Mouse (Mus musculus) lung, postnatal 0 days (tissue): Measurements from ENCODE around the gene Gm11034. TPM values are rescaled to one million over a fixed set of nuclear protein-coding genes. Genes with fewer than 3 reads are reported as not detected.

Experiments used
- ATAC-seq: fragments of 200-750 bp; cut with Nextera tagmentation; 2 replicates; pipeline ENCODE4 v1.8.0; 2017; ENCODE audit warnings: moderate library complexity
- DNase-seq: peaks from one replicate; pipeline ENCODE4 v3.0.0-alpha.2; 2016; ENCODE audit warnings: low spot score
- H3K27ac ChIP-seq: fragments of 300-500 bp; sonication (generic); 2 replicates; pipeline ENCODE4 v1.5.1; 2014; ENCODE audit warnings: antibody characterized with exemption, mild to moderate bottlenecking, low read length, mixed read lengths
- H3K27me3 ChIP-seq: fragments of 300-500 bp; sonication (generic); replicated peaks from 2 replicates; pipeline ENCODE4 v1.6.1; 2014; ENCODE audit warnings: low read length, mixed read lengths; ENCODE audit not compliant: insufficient read depth
- H3K36me3 ChIP-seq: fragments of 300-500 bp; sonication (generic); 2 replicates; pipeline ENCODE4 v1.6.1; 2014; ENCODE audit warnings: low read length, mixed read lengths; ENCODE audit not compliant: insufficient read depth
- H3K4me1 ChIP-seq: fragments of 300-500 bp; sonication (generic); 2 replicates; pipeline ENCODE4 v1.6.1; 2014; ENCODE audit warnings: antibody characterized with exemption, low read depth, low read length, mixed read lengths; ENCODE audit not compliant: insufficient read depth
- H3K4me2 ChIP-seq: fragments of 300-500 bp; sonication (generic); replicated peaks from 2 replicates; pipeline ENCODE4 v1.6.1; 2014; ENCODE audit warnings: low read depth, mild to moderate bottlenecking, low read length, moderate library complexity, mixed read lengths
- H3K4me3 ChIP-seq: fragments of 300-500 bp; sonication (generic); 2 replicates; pipeline ENCODE4 v1.5.1; 2014; ENCODE audit warnings: low read depth, low read length
- H3K9ac ChIP-seq: fragments of 300-500 bp; sonication (generic); replicated peaks from 2 replicates; pipeline ENCODE4 v1.6.1; 2014; ENCODE audit warnings: low read depth, mild to moderate bottlenecking
- H3K9me3 ChIP-seq: fragments of 300-500 bp; sonication (generic); 2 replicates; pipeline ENCODE4 v1.6.1; 2016; ENCODE audit warnings: low read length, mixed read lengths
- CTCF ChIP-seq: IDR thresholded peaks from 2 replicates; pipeline ENCODE4 v1.5.1; 2016; ENCODE audit warnings: antibody characterized with exemption, mild to moderate bottlenecking
- EP300 ChIP-seq: IDR thresholded peaks from 2 replicates; pipeline ENCODE4 v1.6.1; 2016; ENCODE audit warnings: antibody characterized with exemption, mild to moderate bottlenecking, control low read depth
- WGBS: fragments of 180-500 bp; shearing (Covaris S2); extraction: QIAGEN DNeasy Blood & Tissue Kit; methylation state at CpG from one replicate; pipeline ENCODE4 v1.1.7; 2014; 5-methylcytosine and 5-hydroxymethylcytosine counted together
- polyA plus RNA-seq: library from polyadenylated mRNA; unstranded; fragments of >200 nt; fragmentation: Nextera tagmentation; extraction: Ambion mirVana; gene quantifications from 2 replicates; pipeline ENCODE4 v1.2.1, GENCODE M21; 2015

The Gm11034 gene
- polyA plus RNA-seq, 1 experiment from 2014 or later, result not detected

DNA sequence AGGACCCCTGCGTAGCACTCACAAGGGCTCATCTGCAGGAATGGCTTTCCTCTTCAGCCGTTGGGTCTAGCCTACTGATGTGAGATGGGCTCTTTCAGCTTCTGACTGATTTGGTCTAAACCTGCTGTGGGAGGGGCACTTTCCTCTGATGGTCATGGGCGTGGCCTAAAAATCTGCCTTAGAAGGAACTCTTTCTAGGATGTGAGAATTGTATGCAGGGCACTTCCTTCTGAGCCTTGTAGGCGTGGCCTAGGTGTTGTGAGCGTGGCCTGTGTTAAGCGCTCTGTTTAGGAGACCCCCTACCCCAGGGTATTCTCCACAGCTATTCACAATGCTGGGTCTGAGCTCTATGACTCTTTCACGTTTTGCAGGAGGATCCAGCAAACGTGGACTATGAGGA is 15.4 kb downstream of the Gm11034 start:
- Histone ChIP-seq H3K9ac (no peak overlapping the region), H3K4me3 (no peak overlapping the region), H3K4me1 (no peaks in the 10 kb centered on the region), H3K27me3 (no peaks in the 10 kb centered on the region), H3K27ac (no peak overlapping the region), H3K4me2 (no peak overlapping the region), H3K36me3 (no peaks in the 10 kb centered on the region), H3K9me3 (peaks cover 5% of the 10 kb centered on the region; the same call in 1 of the 2 replicates)
- WGBS, result 51% methylated on average over 8 of the region's 8 CpGs
- ATAC-seq (no peak), DNase-seq (no peak)
- no peak for TF ChIP-seq EP300
- TF ChIP-seq CTCF, result no peak

DNA sequence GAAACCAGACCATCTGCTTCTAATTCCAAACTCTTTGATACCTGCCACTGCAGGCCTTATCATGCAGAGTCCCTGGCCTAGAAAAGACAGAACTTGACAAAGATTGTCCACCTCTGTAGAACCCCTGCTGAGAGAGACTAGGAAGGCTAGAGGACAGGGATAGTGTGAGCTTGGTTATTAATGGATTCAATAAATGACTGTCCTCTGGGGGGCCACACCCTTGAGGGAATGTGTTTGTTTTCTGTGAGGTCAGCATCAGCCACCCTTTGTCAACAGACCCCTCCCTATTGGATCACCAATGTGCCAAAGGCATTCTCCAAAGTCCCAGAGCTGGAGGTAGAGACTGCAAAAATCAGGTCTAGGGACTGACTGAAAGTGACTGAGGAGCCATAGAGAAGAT is 21.4 kb downstream of the Gm11034 start:
- Histone ChIP-seq H3K4me2 (no peak overlapping the region), H3K9ac (no peak overlapping the region), H3K27ac (no peak overlapping the region), H3K36me3 (no peaks in the 10 kb centered on the region), H3K4me1 (no peaks in the 10 kb centered on the region), H3K9me3 (no peaks in the 10 kb centered on the region), H3K27me3 (no peaks in the 10 kb centered on the region), H3K4me3 (no peak overlapping the region)
- no peak for DNase-seq
- ATAC-seq, result no peak
- TF ChIP-seq CTCF (no peak), EP300 (no peak)

DNA sequence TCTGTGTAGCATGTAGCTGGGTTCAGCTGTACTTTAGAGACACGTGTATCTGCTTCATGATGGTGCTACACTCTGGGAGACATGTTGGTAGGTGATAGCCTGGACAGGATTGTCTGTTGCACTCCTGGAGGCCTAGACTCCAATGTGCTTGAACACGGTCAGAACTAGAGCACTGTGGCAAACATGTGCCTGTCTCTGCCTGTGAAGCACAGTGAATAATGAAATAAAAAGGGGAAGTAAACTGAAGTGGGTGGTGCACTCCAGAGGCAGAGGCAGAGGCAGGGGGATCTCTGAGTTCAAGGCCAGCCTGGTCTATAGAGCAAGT is 23.3 kb downstream of the Gm11034 start:
- DNase-seq, result no peak
- Histone ChIP-seq H3K4me3 (no peak overlapping the region), H3K9ac (no peak overlapping the region), H3K36me3 (no peaks in the 10 kb centered on the region), H3K27me3 (no peaks in the 10 kb centered on the region), H3K4me1 (no peaks in the 10 kb centered on the region), H3K4me2 (no peak overlapping the region), H3K27ac (peak overlapping the region; percentile 73), H3K9me3 (no peaks in the 10 kb centered on the region)
- no peak for TF ChIP-seq EP300
- TF ChIP-seq CTCF, result no peak
- no peak for ATAC-seq
- 38% methylated on average over 2 of the region's 2 CpGs for WGBS

DNA sequence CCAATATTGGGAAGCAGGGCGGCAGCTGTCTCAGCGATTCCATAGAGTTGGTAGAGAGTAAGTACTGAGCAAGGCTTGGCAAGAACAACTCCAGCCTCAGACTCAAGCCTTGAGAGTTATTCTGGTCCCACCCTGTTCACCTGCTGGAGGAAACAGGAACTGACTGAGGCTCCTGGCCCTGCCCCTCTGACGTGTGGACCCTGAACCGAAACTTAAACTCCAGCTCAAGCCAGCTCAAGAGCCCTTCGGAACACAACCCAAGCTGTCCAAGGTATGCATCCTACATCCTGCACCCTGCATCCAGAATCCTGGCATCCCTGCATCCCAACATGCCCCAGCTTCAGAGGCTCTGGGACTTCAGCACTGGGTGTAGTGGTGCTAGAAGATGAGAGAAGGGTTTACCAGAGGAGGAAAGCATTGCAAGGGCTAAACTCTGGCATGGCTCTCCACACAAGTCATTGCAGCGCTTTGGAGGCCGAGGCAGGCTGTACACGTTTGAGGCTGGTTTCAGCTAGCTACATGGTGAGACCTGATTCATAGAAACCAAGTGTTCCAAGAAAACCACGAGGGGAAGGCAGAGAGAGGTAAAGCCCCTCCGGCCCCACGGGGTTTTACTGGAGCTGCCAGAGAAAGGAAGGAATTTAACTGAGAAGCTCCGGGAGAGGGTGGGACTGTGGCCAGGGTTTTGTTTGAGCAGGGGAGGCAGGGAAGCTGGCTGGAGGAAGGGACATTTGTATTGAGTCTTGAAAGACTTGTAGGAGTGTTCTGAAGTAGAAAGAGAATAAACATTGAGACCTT is 23.8 kb downstream of the Gm11034 start, which contains the start of gene Hsh2d:
TSS of gene Hsh2d (plus strand) at position 222 of the 798 bp plus-strand sequence.
- Histone ChIP-seq H3K9me3 (no peaks in the 10 kb centered on the region), H3K27me3 (no peaks in the 10 kb centered on the region), H3K27ac (peak within 1 kb of the TSS; percentile 73), H3K36me3 (no peaks in the 10 kb centered on the region), H3K4me2 (peak within 1 kb of the TSS; percentile 17), H3K4me1 (no peaks in the 10 kb centered on the region), H3K4me3 (no peak within 1 kb of the TSS), H3K9ac (no peak within 1 kb of the TSS)
- TF ChIP-seq CTCF (peak; percentile 57), EP300 (no peak)
- peak; percentile 96 for ATAC-seq
- DNase-seq, result peak; percentile 87
- WGBS, result 41% methylated on average over 12 of the region's 12 CpGs

DNA sequence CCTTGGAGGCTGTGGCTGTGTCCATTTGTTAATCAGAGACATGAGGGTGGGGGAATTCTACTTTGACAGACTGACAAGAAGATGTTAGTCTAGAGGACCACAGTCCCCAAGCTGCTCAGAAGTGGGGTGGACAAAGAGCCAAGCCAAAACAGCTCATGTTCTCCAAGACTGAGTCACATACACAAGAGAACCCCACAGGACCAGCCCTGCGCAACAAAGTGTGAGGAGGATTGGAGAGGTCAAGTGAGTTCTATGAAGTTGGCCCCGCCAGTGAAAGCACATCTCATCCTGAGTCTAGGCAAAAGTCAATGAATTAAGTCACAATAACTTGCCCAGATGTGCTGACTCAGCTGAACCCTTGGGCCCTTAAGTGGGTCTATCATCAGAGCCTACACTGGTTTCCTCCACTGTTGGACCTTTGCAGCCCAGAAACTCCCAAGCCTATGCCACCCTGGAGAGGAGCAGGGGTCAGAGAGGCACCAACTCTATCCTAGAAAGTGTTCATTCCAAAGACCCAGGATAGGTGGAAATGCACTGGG is 25.6 kb downstream of the Gm11034 start:
- Histone ChIP-seq H3K4me3 (no peak overlapping the region), H3K27me3 (no peaks in the 10 kb centered on the region), H3K9ac (no peak overlapping the region), H3K9me3 (no peaks in the 10 kb centered on the region), H3K36me3 (no peaks in the 10 kb centered on the region), H3K27ac (no peak overlapping the region), H3K4me2 (no peak overlapping the region), H3K4me1 (no peaks in the 10 kb centered on the region)
- WGBS, result 94% methylated on average over 2 of the region's 2 CpGs
- no peak for DNase-seq
- ATAC-seq, result no peak
- TF ChIP-seq EP300 (no peak), CTCF (no peak)

DNA sequence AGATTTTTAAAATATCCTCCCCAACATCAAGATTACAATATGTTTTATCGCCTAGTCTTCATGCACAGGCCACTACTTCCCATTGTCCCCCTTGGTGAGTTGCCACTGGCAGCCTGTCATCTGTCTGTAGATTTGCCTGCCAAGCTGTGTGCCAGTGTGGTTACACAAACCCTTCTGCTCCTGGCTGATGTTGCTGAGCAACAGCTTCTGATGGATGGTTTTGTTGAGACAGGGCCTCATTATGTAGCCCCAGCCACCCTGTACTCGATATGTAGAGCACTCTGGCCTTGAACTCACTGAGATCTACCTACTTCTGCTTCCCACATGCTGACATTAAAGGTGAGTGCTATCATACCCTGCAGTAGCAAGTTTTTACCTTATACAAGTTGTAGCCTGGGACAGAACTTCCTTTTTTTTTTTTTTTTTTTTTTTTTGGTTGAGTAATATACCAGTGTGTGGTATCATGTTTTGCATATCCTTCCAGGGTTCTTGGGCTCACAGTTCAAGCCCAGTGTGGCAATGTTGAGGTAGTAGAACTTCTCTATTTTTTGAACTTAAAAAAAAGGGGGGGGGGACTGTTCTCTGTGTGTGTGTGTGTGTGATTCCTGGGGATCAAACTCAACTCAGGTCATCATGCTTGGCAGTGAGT is 29.8 kb downstream of the Gm11034 start:
- Histone ChIP-seq H3K27ac (no peak overlapping the region), H3K4me1 (no peaks in the 10 kb centered on the region), H3K4me3 (no peak overlapping the region), H3K36me3 (peaks cover 27% of the 10 kb centered on the region; the same call in 1 of the 2 replicates), H3K9me3 (no peaks in the 10 kb centered on the region), H3K4me2 (no peak overlapping the region), H3K9ac (no peak overlapping the region), H3K27me3 (no peaks in the 10 kb centered on the region)
- DNase-seq, result no peak
- WGBS, result 72% methylated on average over 2 of the region's 2 CpGs
- TF ChIP-seq EP300 (no peak), CTCF (no peak)
- ATAC-seq, result peak; percentile 28; the same call in 1 of the 2 replicates
